Mouse (Mus musculus) myocyte (in vitro differentiated cells): Measurements from ENCODE around the gene Pdss2. TPM values are rescaled to one million over a fixed set of nuclear protein-coding genes. Genes with fewer than 3 reads are reported as not detected.
"Not testable (repeated sequence)": the region's sequence is repeated elsewhere in the genome, so short reads cannot be mapped to it uniquely, and the experiment has no call there.

Experiments
- H3K27me3 ChIP-seq: one replicate; pipeline ENCODE4 v1.6.1; 2011; ENCODE audit not compliant: control insufficient read depth, insufficient read depth, insufficient read length
- H3K36me3 ChIP-seq: one replicate; pipeline ENCODE4 v1.6.1; 2011; ENCODE audit not compliant: control insufficient read depth, insufficient read depth
- H3K4me2 ChIP-seq: one replicate; pipeline ENCODE4 v1.6.1; 2011; ENCODE audit warnings: low read depth, control low read depth
- H3K4me3 ChIP-seq: one replicate; pipeline ENCODE4 v1.5.1; 2011; ENCODE audit warnings: mild to moderate bottlenecking, control low read depth, moderate library complexity
- H3K79me2 ChIP-seq: one replicate; pipeline ENCODE4 v1.6.1; 2011; ENCODE audit not compliant: control insufficient read depth, insufficient read depth
- H3ac ChIP-seq: one replicate; pipeline ENCODE4 v1.6.1; 2011; ENCODE audit not compliant: control insufficient read depth, insufficient read length
- CEBPB ChIP-seq: IDR thresholded peaks from 2 replicates; pipeline ENCODE4 v1.6.1; 2011; ENCODE audit warnings: mild to moderate bottlenecking, moderate library complexity; ENCODE audit not compliant: poor library complexity, insufficient read depth, severe bottlenecking
- E2F4 ChIP-seq: IDR thresholded peaks from one replicate; pipeline ENCODE4 v1.6.1; 2011; ENCODE audit warnings: mild to moderate bottlenecking, control low read depth, moderate library complexity; ENCODE audit not compliant: insufficient read depth
- MAX ChIP-seq: IDR thresholded peaks from one replicate; pipeline ENCODE4 v1.6.1; 2011; ENCODE audit warnings: low read depth, mild to moderate bottlenecking, control low read depth
- MYOD1 ChIP-seq, 3 experiments: IDR thresholded peaks; one replicate each; pipeline ENCODE4 v1.6.1; 2011; ENCODE audit warnings: control low read depth in 2 of 3, low read depth in 2 of 3, mild to moderate bottlenecking in 2 of 3, moderate library complexity in 1 of 3; ENCODE audit not compliant: insufficient read length in 2 of 3, control insufficient read depth in 1 of 3
- MYOG ChIP-seq, 3 experiments: IDR thresholded peaks; one replicate each; pipeline ENCODE4 v1.6.1; 2011; ENCODE audit warnings: control low read depth in 2 of 3, low read depth in 2 of 3, mild to moderate bottlenecking in 2 of 3; ENCODE audit not compliant: insufficient read length in 2 of 3, control insufficient read depth in 1 of 3, insufficient read depth in 1 of 3
- POLR2A ChIP-seq: IDR thresholded peaks from one replicate; pipeline ENCODE4 v1.6.1; 2011; ENCODE audit warnings: low read depth, mild to moderate bottlenecking, control low read depth, moderate library complexity; ENCODE audit not compliant: insufficient read length
- POLR2AphosphoS2 ChIP-seq: IDR thresholded peaks from one replicate; pipeline ENCODE4 v1.6.1; 2011; ENCODE audit warnings: low read depth, control low read depth; ENCODE audit not compliant: insufficient read length
- REST ChIP-seq: IDR thresholded peaks from one replicate; pipeline ENCODE4 v1.6.1; 2011; ENCODE audit warnings: mild to moderate bottlenecking, control low read depth, moderate library complexity; ENCODE audit not compliant: insufficient read depth, insufficient read length
- SRF ChIP-seq: IDR thresholded peaks from one replicate; pipeline ENCODE4 v1.6.1; 2011; ENCODE audit warnings: low read depth; ENCODE audit not compliant: control insufficient read depth, insufficient read length
- TCF12 ChIP-seq: IDR thresholded peaks from one replicate; pipeline ENCODE4 v1.6.1; 2011; ENCODE audit warnings: mild to moderate bottlenecking, control low read depth; ENCODE audit not compliant: poor library complexity, insufficient read depth, severe bottlenecking
- TCF3 ChIP-seq: IDR thresholded peaks from one replicate; pipeline ENCODE4 v1.6.1; 2011; ENCODE audit warnings: low read depth, control low read depth; ENCODE audit not compliant: insufficient read length
- USF1 ChIP-seq: IDR thresholded peaks from one replicate; pipeline ENCODE4 v1.6.1; 2011; ENCODE audit warnings: low read depth, mild to moderate bottlenecking, control low read depth, moderate library complexity
- polyA plus RNA-seq: library from polyadenylated mRNA; unstranded; fragments of >200 nt; fragmentation: generic; extraction: Trizol; gene quantifications from one replicate; pipeline ENCODE4 v1.2.1, GENCODE M21; 2012; ENCODE audit warnings: missing spikeins

Gene Pdss2
- polyA plus RNA-seq, 1 experiment: 8.5 TPM

GRCm38 (mm10) chr10:43245461-43246200 lies 24.3 kb downstream of the Pdss2 start:
- Histone ChIP-seq H3ac (no peak overlapping the region), H3K4me3 (no peak overlapping the region), H3K36me3 (no peaks in the 10 kb centered on the region), H3K27me3 (no peaks in the 10 kb centered on the region), H3K79me2 (no peaks in the 10 kb centered on the region), H3K4me2 (no peak overlapping the region)
- no peak for TF ChIP-seq CEBPB
- TF ChIP-seq USF1: no peak
- TF ChIP-seq E2F4: no peak

GRCm38 (mm10) chr10:43247994-43248393 lies 26.7 kb downstream of the Pdss2 start:
- H3K36me3 ChIP-seq: no peaks in the 10 kb centered on the region
- no peak overlapping the region for H3K4me3 ChIP-seq
- no peaks in the 10 kb centered on the region for H3K27me3 ChIP-seq
- no peak for TF ChIP-seq POLR2AphosphoS2
- no peaks in the 10 kb centered on the region for H3K79me2 ChIP-seq
- no peak overlapping the region for H3ac ChIP-seq
- no peak overlapping the region for H3K4me2 ChIP-seq

- Histone ChIP-seq H3K4me3 (no peak overlapping the region), H3K27me3 (no peaks in the 10 kb centered on the region), H3K4me2 (no peak overlapping the region), H3ac (no peak overlapping the region), H3K36me3 (no peaks in the 10 kb centered on the region), H3K79me2 (no peaks in the 10 kb centered on the region)
- TF ChIP-seq CEBPB: no peak
- TF ChIP-seq SRF: no peak
- TF ChIP-seq USF1: no peak
- TF ChIP-seq TCF12: no peak
- no peak for TF ChIP-seq MYOD1 (IDR thresholded peaks at IDR 0.05; ENCODE audit: control insufficient read depth in 1 of 3, insufficient read length in 2 of 3, low read depth in 2 of 3)
Observed at GRCm38 (mm10) chr10:43252324-43252723, 31.0 kb downstream of the Pdss2 start.

GRCm38 (mm10) chr10:43256965-43257364 lies 35.7 kb downstream of the Pdss2 start:
- H3K4me2 ChIP-seq, H3K27me3 ChIP-seq, H3ac ChIP-seq, H3K79me2 ChIP-seq, H3K4me3 ChIP-seq, H3K36me3 ChIP-seq: not testable (repeated sequence)

- H3K36me3 ChIP-seq, H3K4me2 ChIP-seq, H3K4me3 ChIP-seq, H3ac ChIP-seq, H3K27me3 ChIP-seq, H3K79me2 ChIP-seq: not testable (repeated sequence)
Observed at GRCm38 (mm10) chr10:43257500-43257899, 36.2 kb downstream of the Pdss2 start.

GRCm38 (mm10) chr10:43271318-43271717 lies 50.0 kb downstream of the Pdss2 start:
- TF ChIP-seq POLR2AphosphoS2: no peak
- no peak for TF ChIP-seq MYOD1 (IDR thresholded peaks at IDR 0.05; ENCODE audit: control insufficient read depth in 1 of 3, insufficient read length in 2 of 3, low read depth in 2 of 3)
- no peak for TF ChIP-seq SRF
- no peak for TF ChIP-seq E2F4
- no peak for TF ChIP-seq MAX
- no peak for TF ChIP-seq REST
- no peak for TF ChIP-seq CEBPB
- no peak for TF ChIP-seq USF1
- TF ChIP-seq TCF3: no peak
- no peak for TF ChIP-seq TCF12
- no peak for TF ChIP-seq MYOG (IDR thresholded peaks at IDR 0.05; ENCODE audit: control insufficient read depth in 1 of 3, insufficient read depth in 1 of 3, insufficient read length in 2 of 3, low read depth in 2 of 3)
- TF ChIP-seq POLR2A: no peak
- no peak overlapping the region for H3ac ChIP-seq
- H3K79me2 ChIP-seq: no peaks in the 10 kb centered on the region
- no peaks in the 10 kb centered on the region for H3K27me3 ChIP-seq
- no peak overlapping the region for H3K4me3 ChIP-seq
- H3K36me3 ChIP-seq: no peaks in the 10 kb centered on the region
- H3K4me2 ChIP-seq: no peak overlapping the region
